Mouse (Mus musculus) adrenal gland, adult 18-20 months (tissue): ENCODE measurements at regions not wholly inside any gene's neighbourhood (a gene's known extent, or its start where the extent isn't known, plus 50 kb on each side); places are given as distances from the start of the nearest gene placed in this dataset.
"Not testable (repeated sequence)": the region's sequence is repeated elsewhere in the genome, so short reads cannot be mapped to it uniquely, and the experiment has no call there.

Experiments used
- DNase-seq, 2 experiments: peaks; one replicate each; pipeline ENCODE4 v3.0.0; 2021 to 2022; ENCODE audit warnings: low spot score in 2 of 2
- microRNA-seq, 2 experiments: library from miRNA; unstranded; fragments of <30 nt; microRNA quantifications; one replicate each; pipeline ENCODE4 v1.2.0; 2021; ENCODE audit warnings: borderline number of aligned reads in 2 of 2

GRCm38 (mm10) chr12:15160478-15160998 is 656.2 kb downstream of the Trib2 start:
- no peak for DNase-seq

- no peak for DNase-seq
Observed at GRCm38 (mm10) chr12:15146398-15146797, 670.3 kb downstream of the Trib2 start.

DNA sequence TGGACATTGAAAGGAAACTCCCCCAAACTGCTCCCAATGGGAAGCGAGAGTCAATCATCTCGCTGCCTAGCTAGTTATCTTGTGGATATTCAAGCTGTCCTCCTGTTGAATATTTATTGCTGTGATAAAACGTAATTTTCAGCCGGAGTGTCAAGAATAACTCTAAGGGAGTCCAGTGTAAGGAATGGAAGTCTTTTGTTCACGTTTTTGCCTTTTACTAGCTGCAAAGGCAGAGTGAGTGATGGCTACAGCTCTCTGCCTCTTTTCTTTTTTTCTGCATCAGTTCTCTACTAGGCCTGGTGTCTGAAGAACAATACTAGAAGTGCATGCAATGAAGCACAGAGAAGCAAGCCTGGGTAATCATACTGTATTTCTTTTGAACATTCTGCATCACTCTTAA is 679.7 kb downstream of the Trib2 start:
- no peak for DNase-seq

GRCm38 (mm10) chr12:15124179-15124578 is 692.5 kb downstream of the Trib2 start:
- no peak for DNase-seq

DNA sequence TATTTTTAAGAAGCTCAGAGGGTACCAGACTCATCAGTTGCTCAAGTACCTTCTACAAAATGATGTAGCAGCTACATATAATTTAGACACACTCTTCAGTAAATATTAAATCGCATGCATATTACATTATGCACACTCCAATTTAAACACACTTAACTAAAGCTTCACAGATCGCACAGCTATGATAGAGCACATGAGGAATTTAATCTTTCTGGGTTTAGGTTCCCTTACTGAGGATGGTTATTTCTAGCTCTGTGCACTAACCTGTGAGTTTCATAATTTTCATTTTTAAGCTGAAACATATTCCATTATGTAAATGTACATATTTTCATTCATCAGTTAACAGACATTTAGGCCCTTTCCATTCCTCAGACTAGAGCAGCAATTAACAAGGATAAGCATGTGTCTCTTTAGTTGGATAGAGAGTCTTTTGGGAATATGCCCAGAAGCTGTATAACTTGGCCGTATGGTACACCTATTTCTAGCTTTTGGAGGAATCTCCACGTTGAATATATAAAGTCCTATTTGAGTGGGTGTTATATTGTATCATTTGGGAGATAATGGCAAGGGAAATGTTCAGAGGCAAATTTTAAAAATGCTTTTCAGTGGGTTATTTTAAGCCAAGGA is 694.0 kb downstream of the Trib2 start:
- DNase-seq: no peak

- DNase-seq: no peak
Observed at GRCm38 (mm10) chr12:15115556-15115955, 701.2 kb downstream of the Trib2 start.

GRCm38 (mm10) chr12:15114793-15115192 is 701.9 kb downstream of the Trib2 start:
- no peak for DNase-seq

- no peak for DNase-seq
Observed at GRCm38 (mm10) chr12:15111049-15111448, 705.7 kb downstream of the Trib2 start.

GRCm38 (mm10) chr12:15104876-15105275 is 711.8 kb downstream of the Trib2 start:
- no peak for DNase-seq

DNA sequence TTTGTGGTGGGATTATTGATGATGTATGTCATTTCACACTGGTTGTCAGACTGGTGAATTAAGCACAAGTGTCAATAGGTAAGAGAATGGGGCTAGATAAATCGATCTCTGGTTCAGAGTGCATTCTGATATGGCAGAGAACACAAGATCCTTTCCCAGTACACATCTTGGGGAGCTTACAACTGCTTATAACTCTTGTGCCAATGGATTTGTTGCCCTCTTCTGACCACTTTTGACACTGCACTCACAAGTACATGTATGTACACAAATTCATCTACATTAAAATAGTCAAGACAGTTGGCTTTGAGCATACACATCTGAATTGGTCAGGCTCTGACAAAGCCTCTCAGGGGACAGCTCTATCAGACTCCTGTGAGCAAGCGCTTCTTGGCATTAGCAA is 738.1 kb downstream of the Trib2 start:
- no peak for DNase-seq

DNA sequence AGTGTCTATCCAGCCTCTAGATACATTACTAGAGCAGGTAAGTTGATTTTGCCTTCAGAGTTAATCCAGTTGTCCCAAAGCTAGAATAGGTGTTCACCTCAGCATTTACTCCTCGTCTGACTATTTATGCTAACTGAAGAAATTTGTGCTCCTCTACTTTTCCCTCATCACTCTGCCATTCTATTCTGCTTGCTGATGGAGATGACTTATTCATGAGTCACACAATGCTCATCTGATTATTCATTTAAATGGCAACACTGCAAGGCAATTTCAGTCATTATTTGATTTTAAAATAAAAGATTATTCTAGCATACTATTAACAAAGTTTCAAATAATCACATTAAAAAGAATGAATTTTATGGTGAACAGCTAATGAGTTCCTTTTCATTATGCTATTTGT is 752.4 kb downstream of the Trib2 start:
- DNase-seq: no peak

DNA sequence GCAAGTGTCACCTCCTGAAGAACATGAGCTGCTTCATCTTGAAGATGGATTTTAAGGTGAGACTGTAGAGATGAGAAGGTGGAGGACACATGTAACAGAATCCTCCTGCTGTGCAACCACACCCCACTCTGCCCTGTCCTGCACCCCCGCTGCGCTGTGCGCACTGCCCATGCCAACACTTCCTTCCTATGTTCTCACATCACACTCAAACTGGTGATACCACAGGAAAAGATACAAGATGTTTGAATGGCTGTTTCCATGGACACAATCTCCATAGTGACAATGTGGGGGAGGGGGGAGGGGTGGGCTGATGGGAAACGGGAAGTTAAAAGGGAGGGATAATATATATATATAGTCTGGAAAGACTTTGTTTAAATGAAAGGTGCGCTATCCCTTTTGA is 765.3 kb downstream of the Trib2 start:
- no peak for DNase-seq

DNA sequence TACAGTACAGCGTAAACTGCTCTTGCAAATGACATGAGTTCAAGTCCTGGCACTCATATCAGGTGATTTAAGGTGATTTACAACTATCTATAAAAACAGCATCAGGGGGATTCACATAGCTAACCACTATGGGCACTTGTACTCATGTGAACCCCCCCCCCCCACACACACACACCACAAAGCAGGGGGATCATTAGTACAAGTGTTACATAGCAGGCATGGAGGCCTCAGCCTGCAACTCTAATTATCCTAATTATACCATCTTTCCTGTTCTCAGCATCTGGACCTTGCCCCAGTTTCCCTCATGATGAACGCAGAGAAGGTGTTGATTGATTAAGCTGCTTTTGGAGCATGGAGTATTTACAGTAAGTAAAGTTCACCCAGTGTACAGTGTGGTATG is 773.5 kb downstream of the Trib2 start:
- no peak for DNase-seq

DNA sequence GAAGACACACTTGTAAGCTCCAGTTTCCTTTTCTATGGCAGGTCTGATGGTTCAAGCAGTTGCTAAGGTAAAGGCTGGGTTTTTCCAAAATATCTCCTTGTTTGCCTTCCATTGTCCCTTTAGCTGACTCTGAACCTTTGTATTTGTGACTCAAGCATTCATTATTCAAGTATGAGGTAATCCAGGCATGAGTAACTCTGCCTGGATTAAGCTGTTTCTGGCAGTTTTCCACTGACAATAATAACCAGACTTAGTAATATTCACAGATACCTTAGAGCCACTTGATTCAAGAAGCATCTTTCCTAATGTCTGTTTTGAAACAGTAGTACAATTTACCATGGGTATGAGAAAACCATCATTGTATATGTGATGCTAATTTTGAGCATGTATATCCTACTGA is 805.6 kb downstream of the Trib2 start:
- DNase-seq: no peak

DNA sequence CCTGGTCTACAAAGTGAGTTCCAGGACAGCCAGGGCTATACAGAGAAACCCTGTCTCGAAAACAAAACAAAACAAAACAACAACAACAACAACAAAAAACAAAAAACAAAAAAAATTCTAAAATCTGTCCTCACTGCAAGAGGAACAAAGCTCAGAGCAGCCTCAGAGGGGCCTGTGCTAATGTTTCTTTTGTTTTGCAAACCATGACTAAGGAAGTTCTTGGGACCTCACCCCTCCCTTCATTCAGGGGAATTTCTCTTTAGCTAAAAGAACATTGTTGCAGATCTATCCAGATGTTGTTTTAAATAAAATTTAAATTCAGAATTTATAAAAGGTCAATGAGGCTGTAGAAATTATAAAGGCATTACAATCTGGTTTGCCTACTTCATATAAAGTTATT is 814.3 kb downstream of the Trib2 start:
- DNase-seq: not testable (repeated sequence)

Small RNAs in the stretch of these regions (microRNA-seq; reads per million reads assigned to microRNA genes)
- 0 reads per million in 2 experiments for gene Gm27682
